Mouse (Mus musculus) layer of hippocampus, adult 18-20 months (tissue): ENCODE results near the gene Scgb2b12. TPM values are rescaled to one million over a fixed set of nuclear protein-coding genes. Genes with fewer than 3 reads are reported as not detected.
"Not testable (repeated sequence)": the region's sequence is repeated elsewhere in the genome, so short reads cannot be mapped to it uniquely, and the experiment has no call there.

ENCODE experiments used
- DNase-seq, 2 experiments: peaks; one replicate each; pipeline ENCODE4 v3.0.0; 2022; ENCODE audit warnings: low spot score in 2 of 2
- long read RNA-seq: library from polyadenylated mRNA; stranded (forward); transcript quantifications from one replicate; pipeline ENCODE4 v2.0.0, GENCODE M21; 2021
- total RNA-seq, 2 experiments: library from RNA; stranded (reverse); gene quantifications; 2 replicates each; pipeline ENCODE4 v1.2.3; 2021

Gene Scgb2b12
- not detected for total RNA-seq
- long read RNA-seq, result 0 reads

DNA sequence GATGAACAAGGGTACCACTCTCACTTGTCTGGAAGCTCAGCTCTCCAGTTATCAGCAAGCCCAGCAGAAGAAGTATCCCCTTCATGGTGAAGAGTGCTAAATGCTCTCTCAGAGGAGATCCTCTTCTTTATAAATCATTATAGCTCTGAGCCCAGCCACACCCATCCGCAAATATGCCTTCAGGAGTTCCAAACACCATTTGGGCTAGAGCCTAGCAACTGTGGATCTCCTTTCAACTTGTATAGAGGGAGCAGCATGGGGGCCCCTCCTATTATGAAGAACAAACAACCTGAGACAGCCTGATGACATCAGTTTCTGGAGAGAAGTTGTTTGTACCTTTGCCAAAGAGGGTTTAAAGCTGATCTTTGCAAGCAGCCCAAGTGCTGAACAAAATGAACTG lies at the start of gene Scgb2b12:
Gene Scgb2b12 (minus strand): TSS at position 101 of the 400 bp plus-strand sequence.
- DNase-seq, result not testable (repeated sequence)

GRCm38 (mm10) chr7:32333882-32334281 lies 6.8 kb upstream of the Scgb2b12 start, which contains the start of gene Scgb1b12:
Gene Scgb1b12 (plus strand): TSS chr7:32334182.
- not testable (repeated sequence) for DNase-seq

Other genes starting within 250 kb of the Scgb2b12 start
- gene Scgb1b10, start 226.4 kb downstream of the Scgb2b12 start, total RNA-seq, result not detected
- gene Scgb2b11, start 116.1 kb downstream of the Scgb2b12 start, total RNA-seq, result not detected
- gene Scgb1b11, start 104.4 kb downstream of the Scgb2b12 start, total RNA-seq, result not detected
- gene Scgb1b12, start 6.9 kb upstream of the Scgb2b12 start, total RNA-seq, result not detected
- not detected for gene Scgb1b29, start 114.3 kb upstream of the Scgb2b12 start, total RNA-seq